ENCODE assay signal across 9 mouse cellular contexts in the genomic region with DNA sequence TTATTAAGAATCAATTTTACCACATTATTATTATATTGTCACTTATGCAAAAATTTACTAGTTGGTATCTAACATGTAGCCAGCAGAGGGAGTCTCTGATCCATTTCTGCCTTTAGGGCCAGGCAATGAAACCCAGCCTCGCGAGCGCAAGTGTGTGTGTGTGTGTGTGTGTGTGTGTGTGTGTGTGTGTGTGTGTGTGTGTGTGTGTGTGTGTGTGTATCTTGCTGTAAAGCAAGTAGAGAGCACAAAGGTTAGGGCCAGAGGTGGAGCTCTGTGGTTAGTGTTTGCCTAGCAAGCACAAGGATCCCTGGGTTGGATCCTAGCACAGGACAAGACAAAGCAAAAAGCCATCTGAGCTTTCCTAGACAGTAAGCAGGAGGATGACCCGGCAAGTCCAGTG. TPM values are rescaled to one million over a fixed set of nuclear protein-coding genes. Genes with fewer than 3 reads are reported as not detected.
DNase-seq lines count a peak whose midpoint lies in the region; ATAC-seq and TF ChIP-seq lines count a peak whose summit lies in the region.
"Had no signal": no experiment of that assay in that cellular context is flagged by ENCODE, and none has a peak within 500 bp of the region (broad histone marks: within the 10 kb centered on the region; RNA-seq: fewer than 3 reads in every experiment).

No protein-coding gene starts in this region.

- no peak for TF ChIP-seq EP300 in liver, embryonic 14.5 days (IDR thresholded peaks at IDR 0.05; ENCODE audit: low read depth)

- no peak overlapping the region for H3K9ac ChIP-seq in liver, embryonic 14.5 days (replicated peaks)

- no peak overlapping the region for H3K4me2 ChIP-seq in liver, embryonic 14.5 days (ENCODE audit: low read depth)

- 0 out of 2 replicates have a peak, but pooled peaks have one; percentile 27 for TF ChIP-seq CTCF in cortical plate, adult 2 months (IDR thresholded peaks at IDR 0.05; ENCODE audit: extremely low read depth, insufficient read depth, low read length)
- peak; percentile 66 for TF ChIP-seq CTCF in liver, embryonic 14.5 days (IDR thresholded peaks at IDR 0.05; ENCODE audit: low read depth)

- no peaks in the 10 kb centered on the region for H3K27me3 ChIP-seq in liver, embryonic 14.5 days (ENCODE audit: control insufficient read depth, insufficient read depth, low read length)

- TF ChIP-seq POLR2A in cortical plate, adult 2 months (IDR thresholded peaks at IDR 0.05; ENCODE audit: extremely low read depth, insufficient read depth, low read length), result no peak

- peaks cover 9% of the 10 kb centered on the region for H3K36me3 ChIP-seq in liver, embryonic 14.5 days (replicated peaks; ENCODE audit: control insufficient read depth, insufficient read depth, low read depth)

- intact Hi-C loops in left cerebral cortex, postnatal 14 days (cut with DNase I), result no loop called here

- ATAC-seq in liver, embryonic 14.5 days (ENCODE audit: insufficient read depth), result no peak

- peak; percentile 7 for DNase-seq in adrenal gland, postnatal 25 days
- no peak for DNase-seq in adrenal gland, adult 2 months
- peak; percentile 37 to 64 for DNase-seq in left cerebral cortex, postnatal 14 days (ENCODE audit: low spot score in 2 of 2)
- no peak for DNase-seq in left cerebral cortex, adult 8-10 months (ENCODE audit: low spot score in 2 of 2)
- no peak for DNase-seq in liver, embryonic 14.5 days (ENCODE audit: low read depth in 3 of 3, low spot score in 3 of 3)
- no peak for DNase-seq in urinary bladder, adult 18-20 months (ENCODE audit: low spot score in 2 of 2)
- no peak for DNase-seq in spleen, postnatal 4 days (ENCODE audit: low spot score in 2 of 2)

- H3K4me3 ChIP-seq in cortical plate, adult 2 months (ENCODE audit: insufficient read depth, low read length), result no peak overlapping the region
- no peak overlapping the region for H3K4me3 ChIP-seq in liver, embryonic 14.5 days (ENCODE audit: insufficient read depth in 1 of 2, low read depth in 2 of 2, low read length in 2 of 2)

- 57% methylated on average over 4 of the region's 4 CpGs for WGBS in liver, embryonic 14.5 days (ENCODE audit: insufficient replicate concordance)

- no peak overlapping the region for H3K27ac ChIP-seq in cortical plate, adult 2 months (ENCODE audit: insufficient read depth, low read length)
- H3K27ac ChIP-seq in liver, embryonic 14.5 days, result no peak overlapping the region

- H3K9me3 ChIP-seq in liver, embryonic 14.5 days (ENCODE audit: control insufficient read depth, low read length), result no peaks in the 10 kb centered on the region

- no peaks in the 10 kb centered on the region for H3K4me1 ChIP-seq in cortical plate, adult 2 months (ENCODE audit: control insufficient read depth, insufficient read depth, low read length)
- no peaks in the 10 kb centered on the region for H3K4me1 ChIP-seq in liver, embryonic 14.5 days (replicated peaks; ENCODE audit: control insufficient read depth in 2 of 2, insufficient read depth in 2 of 2, low read length in 1 of 2)

RNA-seq across cellular contexts. Expression of a gene that starts 16.1 kb away (rescaled TPM):
- total RNA-seq in adrenal gland, postnatal 25 days (2021), result 88.4 and 93.9 TPM in 2 replicates
- 10 to 100 TPM; 72.3 to 88.8 TPM for total RNA-seq in adrenal gland, adult 2 months (2021)
- 78.2 and 127 TPM in 2 replicates for polyA plus RNA-seq in adrenal gland, adult 2 months (2012; rRNA removed)
- 10 to 100 TPM; 74.0 to 76.5 TPM for total RNA-seq in left cerebral cortex, postnatal 14 days (2021)
- 10 to 100 TPM; 68.8 to 80.3 (median 76.1) TPM for total RNA-seq in left cerebral cortex, adult 8-10 months (2022)
- polyA plus RNA-seq in cortical plate, adult 2 months (2012; rRNA removed), result 61.9 and 67.3 TPM in 2 replicates
- 18.8 and 21.2 TPM in 2 replicates for polyA plus RNA-seq in liver, embryonic 14.5 days (2012; rRNA removed)
- 62.1 and 67.3 TPM in 2 replicates for polyA plus RNA-seq in liver, embryonic 14.5 days (2014; fragmentation: Nextera tagmentation; extraction: Ambion mirVana)

RNA-seq across cellular contexts. Expression of a gene that starts 22.5 kb away (rescaled TPM):
- total RNA-seq in adrenal gland, postnatal 25 days (2021), result 16.7 and 19.1 TPM in 2 replicates
- total RNA-seq in adrenal gland, adult 2 months (2021), result 10 to 100 TPM; 18.0 to 26.4 TPM
- 1.3 TPM in 2 replicates for polyA plus RNA-seq in adrenal gland, adult 2 months (2012; rRNA removed)
- total RNA-seq in left cerebral cortex, postnatal 14 days (2021), result 1 to 10 TPM; 9.6 to 10.0 TPM
- total RNA-seq in left cerebral cortex, adult 8-10 months (2022), result 10 to 100 TPM; 11.0 to 20.4 (median 19.1) TPM
- 7.1 and 7.8 TPM in 2 replicates for polyA plus RNA-seq in cortical plate, adult 2 months (2012; rRNA removed)
- polyA plus RNA-seq in liver, embryonic 14.5 days (2012; rRNA removed), result 2.8 and 3.9 TPM in 2 replicates
- polyA plus RNA-seq in liver, embryonic 14.5 days (2014; fragmentation: Nextera tagmentation; extraction: Ambion mirVana), result 5.8 and 6.4 TPM in 2 replicates

RNA-seq across cellular contexts. Expression of a gene that starts 47.5 kb away (rescaled TPM):
- not detected in 2 replicates for total RNA-seq in adrenal gland, postnatal 25 days (2021)
- not detected for total RNA-seq in adrenal gland, adult 2 months (2021)
- polyA plus RNA-seq in adrenal gland, adult 2 months (2012; rRNA removed), result not detected in 2 replicates
- not detected for total RNA-seq in left cerebral cortex, postnatal 14 days (2021)
- total RNA-seq in left cerebral cortex, adult 8-10 months (2022), result not detected
- not detected in 2 replicates for polyA plus RNA-seq in cortical plate, adult 2 months (2012; rRNA removed)
- polyA plus RNA-seq in liver, embryonic 14.5 days (2012; rRNA removed), result not detected in 2 replicates
- polyA plus RNA-seq in liver, embryonic 14.5 days (2014; fragmentation: Nextera tagmentation; extraction: Ambion mirVana), result not detected in 2 replicates
- polyA plus RNA-seq: frontal cortex, adult 2 months had no signal

Comparison
In these comparisons a context has a peak if more than half of its experiments do, and no peak if none do; other contexts are left out.
1. DNase-seq: peak in adrenal gland, postnatal 25 days (single experiment) and left cerebral cortex, postnatal 14 days (2 of 2); none in adrenal gland, adult 2 months (single experiment), left cerebral cortex, adult 8-10 months (0 of 2), liver, embryonic 14.5 days (0 of 3), urinary bladder, adult 18-20 months (0 of 2) and spleen, postnatal 4 days (0 of 2).